Mouse (Mus musculus) kidney, postnatal 0 days (tissue): ENCODE results near the gene Suv39h2. TPM values are rescaled to one million over a fixed set of nuclear protein-coding genes. Genes with fewer than 3 reads are reported as not detected.

ENCODE experiments used
- ATAC-seq: fragments of 200-750 bp; cut with Nextera tagmentation; replicated peaks from 2 replicates; pipeline ENCODE4 v1.8.0; 2017; ENCODE audit warnings: low read depth, moderate number of reproducible peaks, moderate TSS enrichment, moderate library complexity; ENCODE audit not compliant: low FRiP score
- DNase-seq: peaks from one replicate; pipeline ENCODE4 v3.0.0-alpha.2; 2016; ENCODE audit warnings: low spot score
- H3K27ac ChIP-seq: fragments of 300-500 bp; sonication (generic); 2 replicates; pipeline ENCODE4 v1.5.1; 2014; ENCODE audit warnings: mild to moderate bottlenecking
- H3K27me3 ChIP-seq: fragments of 300-500 bp; sonication (generic); 2 replicates; pipeline ENCODE4 v1.6.1; 2014; ENCODE audit warnings: low read length, mixed read lengths; ENCODE audit not compliant: insufficient read depth
- H3K36me3 ChIP-seq: fragments of 300-500 bp; sonication (generic); 2 replicates; pipeline ENCODE4 v1.6.1; 2014; ENCODE audit warnings: low read length, mixed read lengths; ENCODE audit not compliant: insufficient read depth
- H3K4me1 ChIP-seq: fragments of 300-500 bp; sonication (generic); replicated peaks from 2 replicates; pipeline ENCODE4 v1.6.1; 2014; ENCODE audit warnings: antibody characterized with exemption, low read length, mixed read lengths; ENCODE audit not compliant: insufficient read depth
- H3K4me2 ChIP-seq: fragments of 300-500 bp; sonication (generic); 2 replicates; pipeline ENCODE4 v1.6.1; 2014; ENCODE audit warnings: mild to moderate bottlenecking, low read length, moderate library complexity, mixed read lengths
- H3K4me3 ChIP-seq: fragments of 300-500 bp; sonication (generic); replicated peaks from 2 replicates; pipeline ENCODE4 v1.5.1; 2014; ENCODE audit warnings: low read depth, low read length
- H3K9ac ChIP-seq: fragments of 300-500 bp; sonication (generic); 2 replicates; pipeline ENCODE4 v1.6.1; 2014; ENCODE audit warnings: low read depth, low read length
- H3K9me3 ChIP-seq: fragments of 300-500 bp; sonication (generic); replicated peaks from 2 replicates; pipeline ENCODE4 v1.6.1; 2016; ENCODE audit warnings: low read length, inconsistent platforms, mixed read lengths
- CTCF ChIP-seq: IDR thresholded peaks from 2 replicates; pipeline ENCODE4 v1.5.1; 2016; ENCODE audit warnings: antibody characterized with exemption, low read depth, mild to moderate bottlenecking, moderate library complexity
- WGBS: fragments of 180-500 bp; shearing (Covaris S2); extraction: QIAGEN DNeasy Blood & Tissue Kit; methylation state at CpG from one replicate; pipeline ENCODE4 v1.1.7; 2014; 5-methylcytosine and 5-hydroxymethylcytosine counted together
- polyA plus RNA-seq: library from polyadenylated mRNA; unstranded; fragments of >200 nt; fragmentation: Nextera tagmentation; extraction: Ambion mirVana; gene quantifications from 2 replicates; pipeline ENCODE4 v1.2.1, GENCODE M21; 2015

The Suv39h2 gene
- polyA plus RNA-seq, 1 experiment from 2014 or later, result 9.5 TPM

DNA sequence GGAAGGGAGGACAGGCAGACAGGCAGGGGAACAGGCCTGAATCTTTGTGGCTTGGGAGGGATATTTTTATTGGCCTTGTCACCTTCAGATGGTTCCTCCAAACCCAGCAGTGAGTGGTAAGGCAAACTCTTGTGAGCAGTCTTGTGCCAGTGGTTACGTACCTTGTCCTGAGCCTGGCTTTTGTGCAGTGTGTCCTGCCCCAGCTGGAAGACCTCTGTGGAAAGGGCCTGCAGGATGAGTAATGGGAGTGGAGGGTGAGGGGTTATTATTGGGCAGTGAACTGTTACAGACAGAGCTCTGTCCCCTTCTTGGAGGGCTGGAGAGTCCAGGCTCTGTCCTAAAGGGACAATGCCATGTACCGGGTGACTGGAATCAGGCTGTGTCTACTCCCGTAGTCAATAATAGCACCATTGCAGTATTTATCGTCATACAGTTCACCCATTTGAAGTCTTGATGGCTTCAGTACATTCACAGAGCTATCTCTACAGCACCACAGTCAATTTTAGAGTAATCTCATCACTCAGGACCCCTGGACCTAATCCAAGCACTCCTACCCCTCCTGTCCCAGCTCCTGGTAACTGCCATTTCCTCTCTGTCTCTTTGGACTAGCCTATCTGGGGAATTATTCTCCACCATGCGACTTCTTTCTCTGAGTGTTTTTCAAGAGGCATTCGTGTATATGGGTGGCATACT, 39.3 kb downstream of the Suv39h2 start:
- no peak for DNase-seq
- Histone ChIP-seq H3K9me3 (no peaks in the 10 kb centered on the region), H3K4me2 (no peak overlapping the region), H3K36me3 (0 out of 2 replicates have a peak, but pooled peaks cover 3% of the 10 kb centered on the region), H3K4me3 (no peak overlapping the region), H3K4me1 (no peaks in the 10 kb centered on the region), H3K27ac (no peak overlapping the region), H3K9ac (no peak overlapping the region), H3K27me3 (no peaks in the 10 kb centered on the region)
- TF ChIP-seq CTCF, result no peak
- 65% methylated on average over 6 of the region's 6 CpGs for WGBS
- peak; percentile 40; the same call in 1 of the 2 replicates for ATAC-seq

DNA sequence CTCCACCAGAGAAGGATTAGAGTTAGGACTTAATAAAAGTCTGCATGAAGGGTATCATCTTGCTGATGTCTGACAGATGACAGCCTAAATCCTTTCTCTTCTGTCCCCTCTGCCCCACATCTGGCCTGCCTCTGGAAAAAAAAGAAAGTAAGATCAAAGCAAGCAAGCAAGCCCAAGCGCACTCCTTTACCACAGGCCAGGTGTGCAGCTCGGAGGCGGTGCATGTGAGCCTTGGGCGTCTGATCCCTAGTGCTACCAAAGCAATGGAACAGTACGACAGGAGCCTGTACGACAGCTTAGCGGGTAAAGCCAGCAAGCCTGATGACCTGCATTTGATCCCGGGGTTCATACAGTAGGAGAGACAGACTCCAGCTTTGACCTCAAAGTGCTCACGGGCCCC, 43.9 kb downstream of the Suv39h2 start:
- WGBS, result 70% methylated on average over 9 of the region's 9 CpGs
- DNase-seq (no peak), ATAC-seq (no peak)
- no peak overlapping the region for H3K27ac ChIP-seq
- no peaks in the 10 kb centered on the region for H3K4me1 ChIP-seq
- no peak overlapping the region for H3K9ac ChIP-seq
- no peak overlapping the region for H3K4me3 ChIP-seq
- H3K27me3 ChIP-seq, result no peaks in the 10 kb centered on the region
- TF ChIP-seq CTCF, result no peak
- H3K36me3 ChIP-seq, result no peaks in the 10 kb centered on the region
- H3K4me2 ChIP-seq, result no peak overlapping the region
- H3K9me3 ChIP-seq, result no peaks in the 10 kb centered on the region

DNA sequence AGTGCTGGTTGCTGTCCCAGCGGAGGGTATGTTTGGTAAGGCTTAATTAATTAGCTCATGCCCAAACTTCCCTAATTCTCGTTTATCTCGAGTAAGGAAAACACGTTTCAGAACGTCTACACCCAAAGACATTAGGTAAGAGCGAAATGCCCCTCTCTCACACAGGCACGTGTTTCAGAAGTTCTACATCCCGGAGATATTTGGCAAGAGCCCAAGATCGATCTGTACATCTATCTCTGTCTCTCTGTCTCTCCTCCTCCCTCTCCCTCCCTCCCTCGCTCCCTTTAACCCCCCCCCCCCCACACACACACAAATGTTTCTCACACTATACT, 50.3 kb downstream of the Suv39h2 start:
- Histone ChIP-seq H3K9ac (peak overlapping the region; percentile 63), H3K36me3 (no peaks in the 10 kb centered on the region), H3K4me2 (peak overlapping the region; percentile 96), H3K9me3 (no peaks in the 10 kb centered on the region), H3K27me3 (no peaks in the 10 kb centered on the region), H3K4me1 (no peaks in the 10 kb centered on the region), H3K4me3 (peak overlapping the region; percentile 63), H3K27ac (no peak overlapping the region)
- DNase-seq (no peak), ATAC-seq (no peak)
- TF ChIP-seq CTCF, result no peak
- 4% methylated on average over 9 of the region's 10 CpGs for WGBS

DNA sequence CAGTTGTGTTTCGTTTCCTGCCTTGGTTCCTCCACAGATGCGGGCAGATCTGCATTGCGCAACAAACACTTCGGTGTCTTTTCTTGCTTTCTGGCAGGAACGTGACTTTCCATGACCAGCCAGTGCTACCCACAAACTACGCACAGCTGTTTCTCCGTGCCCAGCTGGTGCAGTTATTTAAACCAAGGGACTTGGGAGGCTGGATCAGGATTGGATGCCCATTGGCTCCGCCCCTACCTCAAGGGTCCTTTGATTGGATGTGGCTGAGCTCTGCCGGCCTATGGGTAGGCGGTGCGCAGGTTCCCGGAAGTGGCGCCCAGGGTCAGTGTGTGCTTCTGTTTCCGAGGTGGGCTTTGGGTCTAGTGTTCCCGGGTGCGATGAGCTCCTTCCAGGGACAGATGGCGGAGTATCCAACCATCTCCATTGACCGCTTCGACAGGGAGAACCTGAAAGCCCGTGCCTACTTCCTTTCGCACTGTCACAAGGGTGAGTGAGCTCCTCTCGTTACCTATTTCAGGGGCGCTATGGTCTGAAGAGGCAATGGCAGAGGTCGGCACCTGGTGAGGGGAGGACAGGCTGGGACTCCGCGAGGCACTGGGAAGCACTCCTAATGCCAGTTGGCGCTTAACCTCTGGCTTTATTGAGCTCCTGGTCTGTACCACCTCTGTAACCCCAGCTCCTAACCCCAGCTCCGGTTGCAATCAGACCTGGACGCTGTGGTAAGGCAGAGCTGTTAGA, 50.8 kb downstream of the Suv39h2 start, which contains the start of gene Dclre1c:
TSS of gene Dclre1c (plus strand) at position 291 of the 738 bp plus-strand sequence.
- Histone ChIP-seq H3K36me3 (no peaks in the 10 kb centered on the region), H3K4me1 (no peaks in the 10 kb centered on the region), H3K9me3 (no peaks in the 10 kb centered on the region), H3K4me2 (peak within 1 kb of the TSS; percentile 96), H3K9ac (peak within 1 kb of the TSS; percentile 63), H3K27me3 (no peaks in the 10 kb centered on the region), H3K27ac (no peak within 1 kb of the TSS), H3K4me3 (peak within 1 kb of the TSS; percentile 63)
- under 1% methylated on average over 29 of the region's 29 CpGs for WGBS
- ATAC-seq, result peak; percentile 99
- TF ChIP-seq CTCF, result no peak
- peak; percentile 95 for DNase-seq

DNA sequence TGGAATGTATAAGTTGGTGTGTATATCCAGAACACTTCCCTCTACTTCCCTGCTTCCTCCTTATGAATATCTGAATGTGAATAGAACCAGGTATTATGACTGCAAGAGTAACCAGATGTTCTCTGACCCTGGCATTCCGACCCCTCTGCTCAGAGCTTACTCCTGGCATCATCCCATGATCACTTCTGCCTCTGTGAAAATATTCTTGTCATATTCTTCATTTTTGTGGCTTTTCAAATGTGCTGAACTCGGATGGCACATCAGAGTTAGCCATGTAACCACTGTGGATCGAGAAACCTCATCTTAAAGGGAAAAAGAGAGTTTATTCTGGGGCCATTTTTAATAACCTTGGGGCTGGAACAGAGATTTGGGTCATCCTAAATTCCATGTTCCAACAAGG, 52.3 kb downstream of the Suv39h2 start, which contains the start of gene Meig1:
TSS of gene Meig1 (minus strand) at position 101 of the 400 bp plus-strand sequence.
- Histone ChIP-seq H3K9me3 (no peaks in the 10 kb centered on the region), H3K36me3 (no peaks in the 10 kb centered on the region), H3K9ac (no peak within 1 kb of the TSS), H3K4me1 (no peaks in the 10 kb centered on the region), H3K27ac (no peak within 1 kb of the TSS), H3K27me3 (no peaks in the 10 kb centered on the region), H3K4me3 (no peak within 1 kb of the TSS; the same call in 1 of the 2 replicates), H3K4me2 (peak within 1 kb of the TSS; percentile 96; the same call in 1 of the 2 replicates)
- ATAC-seq (no peak), DNase-seq (no peak)
- no peak for TF ChIP-seq CTCF
- WGBS, result 71% methylated on average over 3 of the region's 3 CpGs

DNA sequence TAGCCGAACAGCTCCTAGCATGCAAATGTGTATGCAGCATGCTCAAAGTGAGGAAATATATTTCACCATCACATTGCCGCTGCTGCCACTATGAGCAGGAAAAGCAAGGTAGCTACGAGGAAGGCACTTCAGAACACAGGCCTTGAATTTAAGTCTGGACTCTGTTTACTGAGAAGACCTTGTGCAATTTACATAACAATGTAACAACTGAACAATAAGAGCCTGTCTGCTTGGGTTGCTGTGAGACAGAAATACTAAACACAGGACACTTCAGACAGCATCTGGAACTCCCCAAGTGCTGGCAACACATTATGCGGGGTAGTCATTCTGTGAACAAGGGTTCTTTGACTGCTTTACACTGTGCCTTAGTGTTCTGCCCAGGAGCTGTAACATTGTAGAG, 54.7 kb downstream of the Suv39h2 start:
- DNase-seq, result no peak
- WGBS, result 75% methylated on average over 4 of the region's 4 CpGs
- H3K36me3 ChIP-seq, result no peaks in the 10 kb centered on the region
- no peak overlapping the region for H3K9ac ChIP-seq
- no peak for TF ChIP-seq CTCF
- no peaks in the 10 kb centered on the region for H3K4me1 ChIP-seq
- H3K4me3 ChIP-seq, result no peak overlapping the region
- H3K27me3 ChIP-seq, result no peaks in the 10 kb centered on the region
- ATAC-seq, result no peak
- no peaks in the 10 kb centered on the region for H3K9me3 ChIP-seq
- H3K27ac ChIP-seq, result no peak overlapping the region
- no peak overlapping the region for H3K4me2 ChIP-seq
